Mouse (Mus musculus) c-Kit-positive CD71-positive TER-119-positive erythroid progenitor cells, embryonic 14.5 days (primary cell): ENCODE measurements around the gene Fzd7.

Experiments
- DNase-seq: peaks from one replicate; pipeline ENCODE4 v3.0.0-alpha.2; 2013; ENCODE audit warnings: low spot score

The Fzd7 gene

GRCm38 (mm10) chr1:59502355-59502754, 20.1 kb downstream of the Fzd7 start:
- no peak for DNase-seq

DNA sequence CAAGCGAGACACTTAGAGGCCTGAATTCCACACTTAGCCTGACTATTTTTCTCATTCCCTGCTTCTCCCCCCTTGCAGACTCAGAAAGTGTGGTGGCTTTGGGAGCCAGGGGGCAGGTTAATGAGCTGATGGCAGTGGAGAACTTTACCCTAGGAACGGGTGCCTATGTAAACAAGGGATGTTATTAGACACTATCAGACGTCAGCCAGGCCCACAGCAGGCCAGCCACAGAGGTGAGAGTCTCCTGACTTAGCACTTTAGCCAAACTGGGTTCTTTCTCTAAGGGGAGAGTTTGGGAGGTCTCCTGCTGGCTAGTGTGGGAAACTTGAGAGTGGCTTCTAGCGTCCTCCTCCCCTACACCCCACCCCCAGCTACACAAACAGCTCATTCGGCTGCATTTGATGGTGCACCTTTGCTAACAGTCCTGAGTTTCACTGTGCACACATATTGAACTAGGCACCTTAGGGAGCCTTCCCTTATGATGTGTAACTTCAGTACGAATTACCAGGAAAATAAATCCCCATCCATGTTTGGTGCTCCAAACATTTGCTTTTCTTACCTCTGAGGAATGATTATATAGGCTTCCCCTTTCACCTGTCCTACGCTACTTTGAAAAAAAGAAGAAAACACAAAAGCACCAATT, 21.6 kb downstream of the Fzd7 start:
- DNase-seq = no peak

DNA sequence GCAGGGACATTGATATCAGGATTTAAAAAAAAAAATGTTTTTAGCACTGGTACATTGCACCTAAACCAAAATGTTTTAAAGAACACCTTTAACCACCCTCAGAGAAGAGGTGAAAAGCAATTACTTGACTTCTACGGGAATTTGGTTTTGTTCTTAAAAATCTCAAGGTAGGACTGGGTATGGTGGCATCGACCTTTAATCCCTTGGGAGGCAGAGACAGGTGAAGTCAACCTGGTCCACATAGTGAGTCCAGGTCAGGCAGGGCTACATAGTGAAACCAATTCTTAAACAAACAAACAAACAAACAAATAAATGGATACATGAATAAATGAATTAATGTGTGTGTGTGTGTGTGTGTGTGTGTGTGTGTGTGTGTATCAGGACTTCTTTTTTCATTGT, 22.1 kb downstream of the Fzd7 start:
- no peak for DNase-seq

DNA sequence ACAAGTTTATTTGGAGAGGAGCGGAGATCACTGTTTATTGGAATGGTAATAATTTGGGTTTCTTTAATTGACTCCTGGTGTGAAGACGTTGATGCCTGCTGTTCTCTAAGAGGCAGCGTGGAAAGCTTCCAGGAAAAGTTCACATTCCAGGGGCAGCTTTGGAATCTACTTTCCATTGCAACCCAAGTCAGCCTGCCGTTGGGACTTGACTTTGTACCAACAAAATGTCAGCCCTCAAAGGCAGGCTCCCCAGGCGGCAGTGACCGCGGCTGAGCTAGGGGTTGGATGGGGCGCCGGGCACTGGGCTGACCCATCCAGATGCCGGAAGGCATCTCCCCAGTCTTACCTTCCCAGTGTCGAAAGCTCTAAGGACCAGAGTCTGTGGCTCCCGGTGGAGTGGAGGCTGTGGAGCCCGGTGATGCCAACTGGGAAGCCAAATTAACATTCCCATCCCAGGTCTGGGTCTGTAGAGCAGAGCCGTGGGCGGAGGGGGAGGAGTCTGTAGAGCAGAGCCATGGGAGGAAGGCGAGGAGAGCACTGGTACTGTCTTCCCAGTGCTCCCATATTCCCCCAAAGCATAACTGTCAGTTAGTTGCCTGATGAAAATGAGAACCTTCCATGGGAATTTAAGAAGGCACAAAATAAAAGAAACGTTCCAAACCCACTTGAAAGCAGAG, 26.4 kb downstream of the Fzd7 start:
- no peak for DNase-seq

- no peak for DNase-seq
Observed at GRCm38 (mm10) chr1:59511566-59512270, 29.5 kb downstream of the Fzd7 start.

DNA sequence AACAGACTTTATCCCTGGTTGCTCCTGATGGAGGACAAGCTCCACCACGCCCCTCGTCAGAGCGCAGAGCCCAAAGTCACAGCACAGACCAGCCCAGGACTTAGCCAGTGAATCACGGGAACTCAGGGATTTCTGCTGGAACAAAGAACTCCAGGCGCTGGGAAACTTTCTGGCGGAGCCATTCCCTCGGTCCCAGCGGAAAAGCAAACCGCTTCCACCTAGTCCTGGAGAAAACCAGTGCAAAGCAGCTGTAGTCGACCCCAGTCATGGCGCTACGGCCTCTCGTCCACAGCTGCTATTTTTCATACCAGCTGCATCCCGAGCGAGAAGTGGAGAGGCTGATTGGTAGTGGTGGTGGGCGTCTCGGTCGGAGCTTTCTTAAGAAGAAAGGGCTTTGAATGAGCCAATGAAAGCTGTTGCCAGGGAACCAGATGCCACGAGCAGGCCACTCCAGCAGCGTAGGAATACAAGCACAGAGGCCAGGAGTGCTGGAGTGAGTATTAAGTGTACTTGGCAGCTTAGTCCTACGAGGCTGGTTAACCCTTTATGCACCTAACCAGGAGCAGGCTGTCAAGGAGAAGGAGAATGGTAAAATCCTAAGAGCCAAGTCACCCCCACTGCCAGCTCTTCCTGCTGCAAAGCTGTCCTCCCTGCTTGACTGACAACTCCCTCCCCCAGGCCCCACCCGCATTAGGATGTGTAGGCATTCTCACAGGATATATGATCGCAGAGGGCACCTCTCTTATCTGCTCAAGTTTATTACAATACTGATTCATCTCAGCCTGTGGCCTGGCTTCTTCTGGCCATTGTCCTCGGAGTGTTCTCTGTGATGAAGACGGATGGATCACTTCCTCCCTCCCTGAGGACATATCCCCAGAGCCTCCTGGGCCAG, 34.0 kb downstream of the Fzd7 start, which contains the start of gene Gm973:
Gene Gm973 (plus strand): TSS at position 239 of the 892 bp plus-strand sequence.
- DNase-seq = no peak

- DNase-seq = no peak
Observed at GRCm38 (mm10) chr1:59520226-59520837, 38.1 kb downstream of the Fzd7 start.

DNA sequence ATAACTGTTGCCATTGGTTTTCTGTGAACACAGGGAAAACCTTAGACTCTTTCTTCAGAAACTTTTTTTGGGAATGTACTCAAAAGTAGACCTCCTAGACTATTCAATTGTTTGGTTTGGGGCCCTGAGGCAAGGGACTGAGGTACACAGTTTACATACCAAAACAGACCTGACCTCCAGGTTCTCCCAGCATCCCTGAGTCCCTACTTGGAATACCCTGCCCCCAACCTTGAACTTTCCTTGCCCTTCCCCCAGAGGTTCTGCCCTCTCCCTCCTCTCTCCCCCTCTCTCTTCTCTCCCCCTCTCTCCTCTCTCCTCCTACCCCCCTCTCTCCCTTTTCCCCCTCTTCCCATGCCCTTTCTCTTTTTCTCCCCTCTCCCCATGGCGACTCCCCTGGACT, 40.2 kb downstream of the Fzd7 start:
- DNase-seq = no peak

- DNase-seq = no peak
Observed at GRCm38 (mm10) chr1:59523378-59523958, 41.2 kb downstream of the Fzd7 start.

DNA sequence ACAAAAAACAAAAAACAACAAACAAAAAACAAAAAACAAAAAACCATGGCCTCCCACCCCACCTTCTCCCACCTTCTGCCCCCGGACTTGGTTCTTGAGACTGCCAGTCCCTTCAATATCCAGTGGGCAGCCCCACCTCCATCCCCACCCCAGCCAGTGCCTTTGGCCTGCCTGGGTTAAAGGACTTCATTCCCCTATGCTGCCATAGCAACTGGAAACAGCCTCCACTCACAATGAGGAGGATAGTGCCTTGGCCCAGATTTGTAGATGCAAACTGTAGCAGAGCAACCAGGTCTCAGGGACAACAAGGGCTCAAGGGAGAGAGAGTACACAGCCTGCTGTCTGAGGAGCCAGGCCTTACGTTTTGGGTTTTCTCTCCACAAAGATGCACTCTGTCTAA, 41.8 kb downstream of the Fzd7 start:
- DNase-seq = no peak

DNA sequence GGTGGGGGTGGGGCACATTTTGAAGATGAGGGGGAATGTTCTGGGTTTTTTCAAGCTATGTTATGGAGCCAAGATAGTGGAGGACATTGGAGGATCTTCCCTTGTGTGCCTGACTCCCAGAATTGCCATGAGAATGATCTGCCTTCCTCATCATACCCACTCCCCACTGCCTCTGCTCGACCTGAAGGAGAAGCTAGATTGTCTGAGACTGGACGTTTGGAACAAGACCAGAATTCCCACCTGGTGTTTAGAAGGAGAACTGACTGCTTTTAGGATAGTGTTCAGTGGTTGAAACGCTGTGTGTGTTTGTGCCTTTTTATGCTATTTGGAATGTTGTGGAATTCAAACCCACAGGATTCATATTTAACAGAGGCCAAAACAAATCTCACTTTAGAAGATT, 42.5 kb downstream of the Fzd7 start:
- DNase-seq = no peak

DNA sequence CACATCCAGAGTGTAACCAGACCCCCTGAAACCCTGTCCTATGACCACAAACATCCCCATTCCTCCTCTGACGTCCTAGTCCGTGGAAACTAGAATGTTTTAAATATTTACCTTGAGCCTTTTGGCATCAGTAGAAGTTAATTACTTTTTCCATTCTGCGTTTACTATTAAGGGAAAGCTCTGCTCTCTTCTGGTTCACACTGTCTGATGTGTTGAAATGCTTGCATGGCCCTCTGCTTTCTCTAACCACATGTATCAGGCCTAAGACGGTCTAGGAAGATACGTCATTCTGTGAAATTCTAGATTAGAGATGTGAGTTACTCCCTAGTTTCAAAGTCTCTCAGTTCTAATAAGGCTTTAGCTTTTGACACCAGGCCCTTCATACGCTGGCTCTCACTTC, 45.0 kb downstream of the Fzd7 start:
- DNase-seq = no peak

- DNase-seq = no peak
Observed at GRCm38 (mm10) chr1:59534976-59535810, 53.0 kb downstream of the Fzd7 start.
